Mouse (Mus musculus) cerebellum, postnatal 4 days (tissue): Measurements from ENCODE around the gene Cdk6.

Experiments
- DNase-seq, 2 experiments: peaks; one replicate each; pipeline ENCODE4 v3.0.0; 2022; ENCODE audit warnings: low spot score in 2 of 2, mixed read lengths in 1 of 2

Gene Cdk6

DNA sequence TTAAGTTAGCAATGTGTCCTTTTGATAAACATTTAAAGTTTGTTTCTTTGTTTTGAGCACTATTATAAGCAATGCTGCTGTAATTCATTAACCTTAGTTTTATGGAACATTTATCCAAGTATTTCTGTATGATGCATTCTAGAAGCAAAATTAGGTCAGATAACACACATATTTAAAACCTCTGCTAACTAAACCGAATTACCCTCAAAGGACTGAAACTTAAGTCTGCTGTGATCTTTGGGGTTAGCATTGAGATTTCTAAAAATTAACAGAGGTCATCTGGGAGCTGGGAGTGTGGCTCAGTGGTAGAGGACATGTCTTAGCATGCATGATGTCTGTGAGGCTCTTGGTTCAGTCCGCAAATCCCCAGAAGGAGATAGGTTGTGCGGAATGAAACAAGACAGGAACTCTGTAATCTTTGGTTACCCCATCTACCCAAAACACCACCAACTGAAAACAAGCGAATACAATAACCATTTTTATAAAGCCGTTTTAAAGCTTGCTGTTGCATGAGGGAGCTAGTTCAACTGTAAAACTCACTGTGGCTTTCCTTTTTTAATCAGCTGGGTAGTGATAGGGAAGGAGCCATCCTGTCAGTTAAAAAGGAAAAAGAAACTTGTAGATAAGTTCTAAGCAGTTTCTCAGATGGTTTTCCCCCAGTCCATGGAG, 141.9 kb downstream of the Cdk6 start:
- DNase-seq: no peak

DNA sequence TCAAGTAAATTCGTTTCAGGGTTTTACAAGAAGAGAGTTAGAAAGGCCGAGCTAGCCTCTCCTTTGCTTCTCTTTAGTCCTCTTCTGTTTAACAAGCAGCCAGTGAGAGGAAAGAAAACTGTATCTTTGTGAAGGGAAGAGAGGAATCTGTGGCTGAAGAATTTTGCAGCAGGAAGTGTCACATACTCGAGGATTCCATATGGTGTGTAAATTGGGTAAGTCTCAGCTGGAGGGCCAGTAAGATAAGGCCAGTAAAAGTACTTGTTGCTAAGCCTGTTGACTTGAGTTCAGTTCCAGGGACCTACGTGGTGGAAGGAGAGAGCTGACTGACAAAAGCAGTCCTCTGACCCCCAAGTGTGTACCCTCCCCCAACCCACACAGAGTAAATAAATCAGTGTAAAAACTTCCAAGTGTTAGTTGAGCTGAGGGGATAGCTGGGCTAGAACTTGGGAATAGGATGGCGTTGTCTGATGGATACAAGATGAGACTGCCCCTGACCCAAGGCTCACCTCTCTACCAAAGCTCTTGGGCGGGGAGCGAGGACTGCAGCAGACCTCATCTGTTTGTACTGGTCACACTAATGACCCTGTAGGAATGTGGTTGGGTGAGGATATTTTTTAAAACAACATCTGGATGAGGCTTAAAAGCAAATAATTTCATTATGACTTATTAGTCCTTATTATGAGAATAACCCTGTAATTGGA, 145.4 kb downstream of the Cdk6 start:
- no peak for DNase-seq

DNA sequence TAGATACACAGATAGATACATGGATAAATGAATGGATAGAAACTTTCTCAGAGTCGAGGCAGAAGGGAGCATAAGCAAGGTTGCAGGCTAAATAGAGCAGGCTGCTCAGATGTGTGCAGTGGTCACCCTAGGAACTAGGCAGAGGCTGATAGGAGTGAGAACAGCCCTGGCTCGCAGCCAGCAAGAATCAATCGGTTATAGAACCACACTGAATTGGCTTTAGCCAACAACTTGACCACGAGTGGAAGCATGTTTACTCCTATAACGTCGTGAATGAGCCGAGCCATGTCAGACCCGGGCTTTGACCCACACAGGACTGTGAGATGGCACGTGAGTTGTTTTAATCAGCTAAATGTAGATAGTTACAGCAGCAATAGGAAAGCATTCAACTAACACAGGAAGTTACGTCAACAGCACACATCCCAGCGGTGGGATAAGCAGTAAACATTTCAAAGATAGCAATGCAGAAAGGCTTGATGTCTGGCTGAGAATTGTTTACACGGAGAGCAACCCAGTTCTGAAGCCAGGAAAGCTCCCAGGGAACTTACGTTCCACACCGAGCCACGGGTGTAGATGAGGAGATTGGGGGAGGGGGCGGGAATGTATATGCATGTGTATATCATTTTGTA, 147.0 kb downstream of the Cdk6 start:
- DNase-seq: no peak

DNA sequence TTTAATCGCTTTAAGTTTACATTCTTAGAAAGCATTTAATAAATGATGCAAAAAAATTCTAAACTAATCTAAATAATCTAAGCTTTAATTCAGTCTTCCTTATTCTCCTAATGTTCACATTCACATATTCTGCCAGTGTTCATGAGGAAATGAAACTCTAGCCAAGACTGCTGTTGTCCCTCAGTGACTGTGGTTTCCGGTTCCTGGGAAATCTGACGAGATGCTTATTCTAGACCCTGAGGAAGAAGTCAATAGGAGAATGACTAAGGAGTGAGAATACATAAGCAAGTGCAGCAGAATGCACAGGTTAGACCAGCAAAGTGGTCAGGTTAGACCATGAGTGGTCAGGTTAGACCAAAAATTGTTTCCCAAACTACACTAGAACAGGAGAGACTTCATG, 149.1 kb downstream of the Cdk6 start:
- DNase-seq: no peak

DNA sequence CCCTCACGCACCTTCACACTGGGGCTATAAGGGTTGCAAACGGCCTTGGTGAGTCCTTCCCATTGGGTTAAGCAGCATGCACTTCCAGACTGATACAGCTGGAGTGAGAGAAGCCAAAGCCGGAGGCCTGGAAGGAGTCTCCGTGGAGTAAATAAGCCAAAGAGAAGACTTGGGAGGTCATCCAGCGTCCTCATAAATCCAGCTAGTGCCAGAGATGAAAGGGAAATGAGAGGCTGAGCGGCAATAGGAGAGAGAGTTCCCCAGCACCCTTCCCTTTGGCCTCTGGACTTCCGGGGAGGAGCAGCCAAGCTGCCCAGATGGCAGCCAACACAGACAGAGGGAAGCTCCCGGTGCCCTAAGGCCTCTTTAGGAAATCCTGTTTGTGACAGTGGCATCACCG, 149.8 kb downstream of the Cdk6 start:
- DNase-seq: no peak

DNA sequence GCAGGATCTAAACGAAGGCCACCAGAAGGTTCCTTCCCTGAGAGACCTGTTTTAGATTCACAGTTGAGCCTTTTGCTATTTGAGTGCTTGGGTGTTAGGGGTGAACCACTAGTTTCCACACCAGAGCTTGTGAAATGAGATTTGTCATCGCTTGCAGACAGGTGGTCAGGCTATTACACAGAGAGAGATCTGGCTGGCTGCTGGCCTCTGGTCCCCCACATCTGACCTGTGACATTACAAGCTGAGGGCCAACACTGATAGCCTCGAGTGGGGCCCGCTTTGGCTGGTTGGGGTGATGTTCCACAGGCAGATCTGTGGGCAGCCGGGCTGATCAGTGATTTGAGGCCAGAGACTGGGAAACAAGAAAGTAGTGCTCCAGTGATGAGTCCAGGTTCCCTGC, 150.6 kb downstream of the Cdk6 start:
- DNase-seq: no peak

DNA sequence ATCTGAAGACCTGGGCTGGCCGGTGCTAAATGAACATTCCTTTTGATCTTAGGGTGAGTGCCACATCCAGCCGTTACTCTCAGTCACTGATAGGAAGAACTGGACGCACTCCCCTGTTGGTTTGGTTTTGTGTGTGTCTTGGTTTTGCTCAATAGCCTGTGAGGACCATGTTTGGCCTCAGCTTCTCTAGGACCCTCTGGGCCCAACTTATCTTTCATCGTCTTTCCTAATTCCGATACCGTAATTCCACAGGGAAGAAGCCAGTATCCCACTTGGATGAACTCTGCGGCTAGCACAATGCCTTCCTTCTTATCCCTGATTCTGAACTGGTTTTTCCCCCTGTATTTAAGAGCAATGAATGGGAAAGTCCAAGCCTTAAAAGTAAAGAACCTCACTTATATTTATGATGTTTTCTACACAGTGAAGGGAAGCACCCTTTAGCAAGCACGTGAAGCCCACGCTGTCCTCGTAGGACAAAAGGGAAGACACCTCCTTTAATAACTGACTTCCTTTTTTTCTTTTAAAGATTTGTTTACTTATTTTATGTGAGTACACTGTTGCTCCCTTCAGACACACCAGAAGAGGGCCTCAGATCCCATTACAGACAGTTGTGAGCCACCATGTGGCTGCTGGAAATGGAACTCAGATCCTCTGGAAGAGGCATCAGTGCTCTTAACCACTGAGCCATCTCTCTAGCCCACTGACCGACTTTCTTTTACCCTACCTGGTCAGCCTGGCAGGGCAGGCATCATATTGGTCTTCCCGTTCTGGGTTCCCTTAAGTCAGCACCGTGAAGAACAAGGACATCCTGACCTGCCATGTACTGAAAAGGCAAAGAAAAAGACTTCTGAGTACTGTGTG, 151.7 kb downstream of the Cdk6 start:
- no peak for DNase-seq

DNA sequence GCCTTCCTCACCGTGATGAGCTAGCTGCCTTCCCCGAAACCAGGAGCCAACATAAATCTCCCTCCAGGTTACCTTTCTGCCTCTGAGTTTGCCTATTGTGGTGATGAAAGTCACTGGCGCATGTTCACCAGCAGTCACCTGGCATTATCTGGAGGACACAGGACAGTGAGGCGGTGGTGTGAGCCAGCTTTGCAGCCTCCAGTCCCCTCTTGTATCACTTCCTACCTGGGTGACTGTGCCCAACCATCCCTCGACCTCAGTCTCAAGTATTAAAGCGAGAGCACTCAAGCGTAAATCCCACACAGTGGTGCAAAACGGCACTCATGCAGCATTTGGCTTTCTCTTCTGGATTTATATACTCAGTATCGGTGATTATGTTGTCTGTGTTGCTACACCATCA, 152.7 kb downstream of the Cdk6 start:
- no peak for DNase-seq

DNA sequence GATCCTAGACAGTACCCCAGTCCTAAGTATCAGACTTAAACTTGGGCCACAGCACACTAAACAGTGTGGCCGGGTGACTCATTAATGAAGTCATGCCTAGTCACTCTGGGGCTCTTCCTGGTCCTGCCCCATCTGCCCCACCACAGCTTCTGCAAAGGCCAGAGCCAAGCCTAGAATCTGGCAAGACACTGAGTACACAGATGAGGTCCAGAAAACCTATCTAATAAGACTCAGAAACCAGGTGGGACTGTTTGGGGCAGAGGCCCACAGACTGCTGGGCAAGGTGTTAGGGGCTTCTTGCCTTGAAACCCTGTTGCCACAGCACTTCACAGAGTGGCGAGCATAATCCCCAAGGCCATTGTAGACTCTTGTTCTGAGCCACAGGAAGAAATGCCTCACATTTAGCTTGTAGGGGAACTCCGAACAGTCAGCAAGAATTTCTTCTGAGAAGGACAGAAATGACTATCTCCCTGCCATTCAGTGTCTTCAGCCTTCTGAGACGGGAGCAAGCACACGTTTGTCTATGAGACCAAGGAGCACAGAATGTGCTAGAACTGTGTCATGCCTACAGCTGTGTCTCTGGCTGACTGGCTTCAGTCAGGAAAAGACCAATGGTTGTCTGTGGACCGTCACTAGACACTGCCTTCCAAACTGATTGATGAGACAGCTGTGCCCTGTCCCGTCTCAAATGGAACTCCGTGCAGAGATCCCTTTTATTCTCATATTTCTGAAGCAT, 153.3 kb downstream of the Cdk6 start:
- DNase-seq: no peak

DNA sequence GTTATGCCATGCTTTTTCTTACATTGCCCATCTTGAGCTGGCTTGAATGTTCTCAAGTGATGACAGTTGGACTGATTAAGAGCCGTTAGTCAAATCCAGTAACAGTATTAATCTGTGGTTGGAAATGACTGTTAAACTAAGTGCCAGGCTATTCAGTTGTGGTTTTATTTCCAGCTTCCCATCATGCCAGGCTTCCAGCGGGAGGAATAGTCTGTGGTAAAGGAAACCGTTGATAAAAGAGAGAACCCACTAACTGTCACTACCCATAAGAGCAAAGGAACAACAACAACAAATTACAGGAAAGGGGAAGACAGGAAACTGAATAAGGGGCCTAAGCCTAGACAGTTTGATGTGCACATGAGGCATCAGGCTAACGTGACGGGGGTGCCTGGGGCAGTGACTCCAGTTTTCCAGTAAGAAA, 156.2 kb downstream of the Cdk6 start:
- DNase-seq: no peak

DNA sequence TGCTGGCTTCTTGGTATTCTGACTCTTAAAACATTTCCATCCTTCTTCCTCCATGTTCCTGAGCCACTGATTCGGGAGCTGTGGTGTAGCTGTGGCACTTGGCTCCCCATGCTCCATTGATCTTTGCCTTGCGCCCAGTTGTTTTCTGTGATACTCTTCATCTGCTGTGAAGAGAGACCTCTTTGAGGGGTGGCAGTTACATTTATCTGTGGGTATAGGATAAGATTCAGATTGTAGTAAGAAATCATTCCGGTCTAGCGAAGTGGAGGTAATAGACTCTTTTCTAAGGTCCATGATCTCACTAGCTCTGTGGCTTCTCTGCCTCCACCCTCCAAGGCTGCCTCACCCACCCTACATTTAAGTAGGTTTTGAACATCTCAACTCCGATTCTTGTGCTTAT, 159.0 kb downstream of the Cdk6 start:
- DNase-seq: no peak

DNA sequence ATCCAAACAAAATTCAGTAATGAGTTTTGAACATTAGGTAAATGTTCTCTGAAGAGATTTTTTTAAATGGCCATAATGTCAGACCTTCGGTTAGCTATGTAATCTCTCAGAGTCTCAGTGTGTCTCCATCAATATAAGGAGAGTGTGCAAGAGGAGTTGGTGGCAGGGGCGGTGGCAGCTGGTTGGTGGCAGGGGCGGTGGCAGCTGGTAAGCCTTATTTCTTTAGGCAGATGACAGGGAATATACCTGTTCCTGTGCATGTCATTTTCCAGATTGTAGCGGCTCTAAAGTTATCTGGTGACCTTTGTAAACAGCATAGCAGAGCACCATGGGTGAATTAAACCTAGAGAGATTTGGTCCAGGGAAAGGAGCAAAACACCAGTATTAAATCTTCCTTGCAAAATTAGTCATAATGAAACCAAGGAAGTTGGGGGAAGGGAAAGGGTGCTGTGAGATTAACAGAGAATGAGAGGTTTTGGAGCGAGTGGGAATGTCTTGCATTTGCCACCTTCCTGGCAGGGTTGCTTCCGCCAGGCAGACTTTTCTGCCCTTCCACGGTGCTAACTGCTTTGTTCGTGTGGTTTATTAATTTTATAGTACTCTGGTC, 159.8 kb downstream of the Cdk6 start:
- no peak for DNase-seq

DNA sequence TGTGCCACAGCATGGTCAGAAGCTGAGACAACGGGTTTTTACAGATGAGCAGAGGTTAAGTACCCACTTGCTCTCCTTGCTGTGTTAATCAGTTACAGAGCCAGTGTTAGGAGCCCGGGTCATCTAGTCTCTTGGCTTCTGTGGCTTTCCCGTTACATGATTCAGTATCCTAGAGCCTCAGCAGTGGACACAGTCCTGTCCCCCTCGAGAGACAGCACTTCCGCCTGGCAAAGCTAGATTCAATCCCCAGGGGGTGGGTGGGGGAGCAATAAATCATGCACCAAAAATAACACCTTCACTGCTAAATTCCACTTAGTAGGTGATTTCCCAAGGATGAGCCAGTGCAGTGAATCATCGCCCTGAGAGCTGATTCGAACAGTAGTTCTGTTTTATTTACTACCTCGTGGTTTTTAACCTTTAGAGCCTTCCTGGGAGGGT, 160.3 kb downstream of the Cdk6 start:
- no peak for DNase-seq

DNA sequence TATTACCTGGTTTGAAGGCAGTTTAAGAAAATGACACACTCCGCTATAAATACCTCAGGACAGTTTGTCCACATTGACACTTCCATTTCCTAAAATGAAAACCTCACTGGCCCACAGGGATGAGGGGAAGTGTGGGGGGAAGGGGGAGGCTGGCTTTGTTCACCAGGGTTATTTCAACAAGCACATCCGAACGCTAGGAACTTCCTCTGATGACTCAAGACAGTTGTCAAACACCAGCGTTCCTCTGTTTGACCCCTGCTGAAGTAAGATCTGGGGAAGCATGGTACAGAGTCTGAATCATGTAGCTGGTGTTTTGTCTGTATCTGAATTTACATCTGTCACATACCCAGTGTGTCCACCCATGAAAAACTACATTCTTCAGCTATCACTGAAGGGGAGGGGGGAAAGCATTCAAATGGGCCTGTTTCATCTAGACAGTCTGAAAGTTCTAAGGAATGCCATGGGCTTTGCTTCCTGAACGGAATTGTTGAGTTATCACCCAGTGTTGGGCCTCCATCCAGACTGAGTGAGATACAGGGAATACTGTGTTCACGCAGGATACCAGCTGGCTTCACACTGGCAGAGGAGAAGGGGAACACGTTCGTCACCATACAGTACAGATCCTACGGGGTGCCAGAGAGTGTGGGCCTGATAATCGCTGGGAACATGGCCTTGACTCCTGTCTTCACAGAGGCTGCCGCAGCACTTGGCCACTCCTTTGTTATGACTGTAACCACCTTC, 161.5 kb downstream of the Cdk6 start:
- no peak for DNase-seq

DNA sequence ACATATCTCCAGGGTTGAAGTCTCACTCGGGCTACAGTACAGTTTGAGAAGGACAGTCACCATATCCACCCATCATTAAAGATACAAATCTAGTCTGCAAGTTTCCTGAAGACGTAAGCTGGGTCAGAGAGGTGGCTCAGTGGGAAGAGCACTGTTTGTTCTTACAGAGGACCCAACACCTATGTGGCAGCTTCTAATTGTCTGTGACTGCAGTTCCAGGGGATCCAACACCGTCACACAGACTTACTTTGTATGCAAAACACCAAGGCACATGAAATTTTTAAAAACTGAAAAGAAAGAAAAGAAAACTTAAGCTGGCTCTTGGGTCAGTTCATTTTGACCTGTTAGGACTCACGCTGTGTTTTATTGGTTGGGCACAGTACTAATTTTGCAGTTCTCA, 162.1 kb downstream of the Cdk6 start:
- DNase-seq: no peak

DNA sequence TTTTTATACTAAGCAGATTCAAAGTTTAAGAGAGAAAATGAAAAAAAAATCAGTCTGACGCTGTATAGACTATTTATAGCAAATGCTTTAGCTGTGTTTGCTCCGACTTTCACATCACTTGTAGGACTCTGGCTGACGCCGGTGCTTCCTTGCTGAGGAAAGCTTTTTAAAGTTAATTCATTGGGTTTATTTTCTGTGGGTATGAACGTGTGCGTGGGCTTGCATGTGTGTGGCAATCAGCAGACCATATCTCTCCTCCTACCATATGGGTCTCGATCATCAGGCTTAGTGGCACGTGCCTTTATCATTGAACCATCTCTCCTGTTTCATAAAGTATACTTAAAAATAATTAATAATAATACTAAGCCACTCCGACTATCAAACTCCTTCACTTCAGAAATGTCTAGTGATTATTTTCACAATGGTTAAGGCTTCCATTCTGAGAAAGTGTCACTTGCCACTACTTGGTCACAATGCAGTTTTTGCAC, 162.6 kb downstream of the Cdk6 start:
- no peak for DNase-seq

DNA sequence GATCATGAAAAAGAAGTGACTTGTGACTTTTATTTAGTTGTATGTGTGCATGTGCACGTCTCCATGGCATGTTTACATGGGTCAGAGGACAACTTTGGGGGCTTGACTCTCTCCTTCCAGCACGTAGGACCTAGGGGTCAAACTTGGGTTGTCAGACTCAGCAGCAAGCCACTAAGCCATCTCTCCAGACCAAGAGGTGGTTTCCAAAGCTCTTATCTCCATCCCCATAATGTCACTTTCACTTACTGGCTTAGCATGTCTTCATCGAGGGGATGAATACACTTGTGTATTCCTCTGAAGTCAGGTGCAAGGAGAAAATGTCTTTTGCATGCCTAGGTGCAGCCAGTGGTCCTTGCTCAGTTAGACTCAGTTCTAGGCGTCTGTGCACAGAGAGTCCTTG, 163.2 kb downstream of the Cdk6 start:
- DNase-seq: no peak

DNA sequence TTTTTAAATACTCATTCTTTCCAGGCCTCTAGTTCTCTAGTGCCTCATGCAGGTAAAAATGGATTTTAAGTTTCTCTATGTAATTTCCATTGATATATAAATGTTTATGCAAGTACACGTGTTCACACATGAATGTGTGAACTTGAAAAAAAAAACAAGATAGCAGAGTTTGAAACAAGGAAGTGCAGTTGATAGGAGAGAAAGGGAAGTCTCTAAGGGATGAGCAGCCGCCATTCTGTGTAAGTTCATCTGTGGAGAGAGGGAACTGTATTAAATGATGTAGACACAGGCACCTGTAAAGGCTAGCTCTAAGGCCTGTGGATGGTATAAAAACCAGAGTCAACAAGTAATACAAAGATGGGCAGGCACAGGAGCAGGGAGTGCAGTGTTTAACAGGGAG, 164.3 kb downstream of the Cdk6 start:
- no peak for DNase-seq

DNA sequence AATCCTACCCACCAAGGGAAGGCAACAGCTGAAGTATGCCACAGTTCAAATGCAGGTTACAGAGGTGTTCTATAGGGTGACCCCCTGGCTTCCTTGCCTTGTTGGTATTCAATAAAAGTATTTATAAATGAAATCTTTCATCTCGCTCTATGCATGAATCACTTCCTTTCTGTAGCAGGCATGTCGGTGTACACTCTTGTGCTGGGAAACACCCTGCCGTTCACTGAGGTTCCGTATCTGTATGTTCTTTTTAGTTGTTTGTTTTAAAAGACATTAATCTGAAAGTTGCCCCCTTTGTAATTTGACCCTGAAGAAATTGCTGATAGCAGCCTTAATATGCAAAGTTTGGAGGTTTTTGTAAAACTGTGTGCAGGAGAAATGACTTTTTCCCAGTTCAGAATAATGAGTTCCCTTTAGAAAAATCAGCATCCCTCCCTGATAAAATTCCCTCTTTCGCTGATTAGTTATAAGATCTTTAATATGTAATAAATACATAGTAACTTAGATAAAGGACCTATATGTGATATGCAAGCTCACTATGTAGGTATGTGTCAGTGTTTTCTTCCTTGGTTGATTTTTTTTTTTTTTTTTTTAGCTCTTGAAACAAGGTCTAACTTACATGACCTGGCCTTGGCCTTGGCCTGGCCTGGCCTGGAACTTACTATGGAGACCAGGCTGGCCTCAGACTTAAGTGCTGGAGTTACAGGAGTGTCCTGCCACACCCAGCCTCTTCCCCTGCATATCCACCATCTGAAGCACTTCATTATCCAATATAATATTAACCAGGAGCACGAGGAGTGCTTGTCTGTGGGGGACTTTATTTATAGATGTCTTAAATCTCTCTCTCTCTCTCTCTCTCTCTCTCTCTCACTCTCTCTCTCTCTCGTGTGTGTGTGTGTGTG, 167.4 kb downstream of the Cdk6 start:
- DNase-seq: no peak
